Mouse (Mus musculus) cerebellum, postnatal 10 days (tissue): ENCODE results near the gene Chrm1.
"Not testable (repeated sequence)": the region's sequence is repeated elsewhere in the genome, so short reads cannot be mapped to it uniquely, and the experiment has no call there.

Experiments
- DNase-seq, 2 experiments: peaks; one replicate each; pipeline ENCODE4 v3.0.0; 2021; ENCODE audit warnings: mixed read lengths in 2 of 2

Chrm1 gene

DNA sequence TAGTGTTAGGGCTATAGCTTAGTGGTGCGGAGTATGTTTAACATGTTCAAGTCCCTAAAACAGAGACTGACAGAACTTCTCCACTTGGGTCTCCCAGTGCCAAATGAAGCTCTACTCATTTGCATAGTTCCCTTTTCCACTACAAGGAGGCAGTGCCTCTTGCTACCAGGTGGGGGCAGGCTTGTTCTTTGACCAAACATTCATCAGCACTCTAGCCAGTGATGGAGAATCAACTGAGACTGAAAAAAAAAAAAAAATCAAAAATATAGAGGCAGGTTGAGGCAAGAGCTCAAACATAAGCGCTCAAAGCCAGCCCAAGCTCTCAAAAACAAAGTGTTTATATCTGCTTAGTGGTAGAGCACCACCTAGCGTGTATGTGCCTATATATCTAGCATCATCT, 54.8 kb downstream of the Chrm1 start:
- peak; percentile 81 to 84 for DNase-seq

DNA sequence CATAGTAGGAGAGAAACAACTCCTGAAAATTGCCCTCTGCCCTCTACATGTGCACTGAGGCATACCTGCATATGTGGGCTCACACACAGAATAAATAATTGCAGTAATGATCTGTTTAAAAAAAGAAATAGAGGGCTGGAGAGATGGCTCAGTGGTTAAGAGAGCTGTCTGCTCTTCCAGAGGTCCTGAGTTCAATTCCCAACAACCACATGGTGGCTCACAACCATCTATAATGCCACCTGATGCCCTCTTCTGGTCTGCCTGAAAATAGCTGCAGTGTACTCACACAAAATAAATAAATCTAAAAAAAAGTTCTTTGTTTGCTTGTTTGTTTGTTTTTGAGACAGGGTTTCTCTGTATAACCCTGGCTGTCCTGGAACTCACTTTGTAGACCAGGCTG, 55.4 kb downstream of the Chrm1 start:
- not testable (repeated sequence) for DNase-seq

DNA sequence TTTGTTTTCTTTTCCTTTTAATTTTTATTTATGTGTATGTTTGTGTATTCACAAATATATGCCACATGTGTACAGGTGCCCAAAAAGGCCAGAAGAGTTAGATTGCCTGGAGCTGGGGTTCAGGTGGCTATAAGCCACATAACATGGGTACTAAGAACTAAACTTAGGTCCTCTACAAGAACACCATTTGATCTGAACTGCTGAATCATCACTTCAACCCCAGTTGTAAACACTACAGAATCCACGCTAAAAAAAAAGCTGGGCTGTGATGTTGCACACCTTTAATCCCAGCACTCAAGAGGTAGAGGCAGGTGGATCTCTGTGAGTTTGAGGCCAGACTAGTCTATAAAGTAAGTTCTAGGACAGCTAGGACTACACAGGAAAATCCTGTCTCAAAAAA, 57.8 kb downstream of the Chrm1 start:
- DNase-seq, result no peak

GRCm38 (mm10) chr19:8722021-8722420, 58.4 kb downstream of the Chrm1 start:
- DNase-seq, result no peak

- DNase-seq, result no peak
Measured at GRCm38 (mm10) chr19:8722559-8722906, 58.9 kb downstream of the Chrm1 start.

DNA sequence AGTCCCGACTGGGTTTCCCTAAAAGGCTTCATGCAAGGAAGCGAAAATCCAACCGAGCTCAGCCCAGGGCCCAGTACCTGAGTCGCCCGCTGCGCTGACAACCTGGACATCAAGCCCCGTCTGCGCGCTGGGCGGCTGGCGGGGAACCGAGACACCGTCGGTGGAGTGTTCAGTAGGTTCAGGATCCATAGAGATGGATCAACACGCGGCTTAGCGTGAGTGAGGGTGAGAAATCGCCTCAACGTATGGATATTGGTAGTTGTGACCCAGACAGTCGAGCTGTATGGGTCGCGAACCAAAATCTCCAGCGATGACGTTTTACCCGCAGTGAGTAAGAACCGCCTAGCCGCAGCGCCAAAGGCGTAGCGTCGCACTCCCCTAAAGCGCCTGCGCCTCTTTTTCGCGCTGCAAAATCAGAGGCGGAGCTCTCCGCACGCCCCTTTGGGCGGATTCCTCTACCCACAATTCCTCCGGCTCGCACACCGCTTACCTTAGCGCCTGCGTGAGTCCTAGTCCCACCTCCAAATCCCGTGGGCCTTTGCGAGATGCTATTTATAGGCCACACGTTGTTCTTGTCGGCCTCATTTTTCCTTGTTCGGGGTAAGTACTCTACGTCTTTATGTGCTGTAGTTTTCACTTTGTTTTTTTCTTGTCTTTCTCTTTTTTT, 59.5 kb downstream of the Chrm1 start, which contains the start of gene Slc3a2:
Gene Slc3a2 (minus strand): TSS at position 463 of the 667 bp plus-strand sequence.
- DNase-seq, result peak; percentile 95 to 97

- peak; percentile 31 to 56 for DNase-seq
Measured at GRCm38 (mm10) chr19:8723574-8724346, 60.2 kb downstream of the Chrm1 start.

- DNase-seq, result no peak
Measured at GRCm38 (mm10) chr19:8724392-8724791, 60.8 kb downstream of the Chrm1 start.

DNA sequence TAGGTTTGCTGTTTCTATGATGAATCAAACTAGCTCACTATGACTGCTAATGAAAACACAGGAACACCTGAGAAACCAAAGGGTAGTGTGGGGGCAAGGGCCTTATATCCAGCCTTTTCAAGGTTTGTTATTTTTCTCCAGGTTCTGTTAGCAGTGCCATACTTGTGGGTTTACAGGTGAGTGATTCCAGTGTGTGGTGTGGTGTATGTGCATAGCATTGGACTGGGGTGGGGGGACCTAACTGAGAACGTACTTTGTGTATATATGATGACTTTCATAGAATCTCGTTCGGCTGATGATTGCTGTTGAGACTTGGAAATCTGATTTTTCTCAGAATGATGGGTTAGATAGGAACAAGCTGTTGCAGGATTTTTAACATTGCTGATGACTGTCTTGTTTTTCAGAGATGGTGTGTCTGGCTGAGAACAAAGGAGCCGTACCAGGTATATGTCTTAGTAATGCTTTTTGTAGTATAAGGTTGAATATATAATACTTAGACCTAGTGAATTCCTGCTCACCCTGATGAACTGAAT, 61.6 kb downstream of the Chrm1 start:
- DNase-seq, result no peak

DNA sequence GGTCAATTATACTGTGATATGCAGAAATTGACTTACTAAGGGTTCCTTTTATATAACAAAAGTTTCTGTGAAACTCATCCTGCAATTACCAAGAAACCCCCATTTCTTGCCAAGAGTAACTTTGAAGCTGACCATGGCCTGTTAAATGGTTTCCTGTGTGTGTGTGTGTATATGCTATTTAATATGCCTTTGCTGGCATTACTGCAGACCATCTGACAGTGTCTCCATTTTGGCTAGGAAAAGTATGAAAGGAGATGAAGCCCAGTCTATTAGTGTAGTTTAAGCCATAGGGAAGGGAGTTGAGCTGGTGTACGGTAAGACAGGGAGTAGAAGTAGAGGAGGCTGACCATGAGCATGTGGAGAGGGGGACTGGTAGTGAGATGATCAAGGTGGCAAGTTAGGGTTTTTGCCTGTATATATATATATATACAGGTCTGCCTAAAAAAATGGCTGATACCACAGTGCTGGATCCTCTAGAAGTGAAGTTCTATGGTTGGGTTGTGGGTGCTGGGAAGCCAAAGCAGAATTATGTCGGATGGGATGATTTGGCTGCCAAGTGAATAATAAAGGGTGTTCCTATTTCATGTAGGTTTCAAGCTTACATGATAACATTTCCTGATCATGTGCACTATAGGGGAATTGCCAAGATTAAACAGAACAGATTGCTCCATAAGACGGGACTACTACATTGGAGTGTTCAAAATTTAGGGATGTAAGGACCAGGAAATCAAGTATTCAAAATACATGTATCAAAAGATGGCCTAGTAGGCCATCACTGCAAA, 63.2 kb downstream of the Chrm1 start:
- DNase-seq, result no peak

DNA sequence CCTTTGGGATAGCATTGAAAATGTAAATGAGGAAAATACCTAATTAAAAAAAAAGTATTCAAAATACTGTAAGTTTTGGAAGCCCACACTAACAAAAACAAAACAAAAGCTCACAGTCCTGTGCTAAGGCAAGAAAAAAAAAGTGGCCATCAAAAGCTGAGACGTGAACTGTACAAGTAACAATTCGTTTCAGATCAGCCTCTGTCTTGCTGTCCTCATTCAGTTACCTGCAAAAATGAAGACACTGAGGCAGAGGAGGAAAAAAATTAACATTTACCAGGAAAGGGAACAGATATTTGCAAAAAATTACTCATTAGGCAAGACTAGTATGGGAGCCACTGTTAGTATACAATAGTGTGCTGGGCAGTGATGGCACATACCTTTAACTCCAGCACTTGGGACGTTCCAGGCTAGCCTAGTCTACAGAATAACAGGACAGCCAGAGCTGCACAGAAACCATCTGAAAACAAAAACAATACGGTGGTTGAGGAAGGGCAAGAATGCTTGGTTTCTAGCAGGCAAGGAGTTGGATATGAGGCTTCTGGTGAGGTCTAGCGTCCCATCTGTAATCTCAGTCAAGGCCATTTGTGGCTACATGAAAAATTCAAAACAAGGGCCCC, 64.0 kb downstream of the Chrm1 start:
- DNase-seq, result no peak

DNA sequence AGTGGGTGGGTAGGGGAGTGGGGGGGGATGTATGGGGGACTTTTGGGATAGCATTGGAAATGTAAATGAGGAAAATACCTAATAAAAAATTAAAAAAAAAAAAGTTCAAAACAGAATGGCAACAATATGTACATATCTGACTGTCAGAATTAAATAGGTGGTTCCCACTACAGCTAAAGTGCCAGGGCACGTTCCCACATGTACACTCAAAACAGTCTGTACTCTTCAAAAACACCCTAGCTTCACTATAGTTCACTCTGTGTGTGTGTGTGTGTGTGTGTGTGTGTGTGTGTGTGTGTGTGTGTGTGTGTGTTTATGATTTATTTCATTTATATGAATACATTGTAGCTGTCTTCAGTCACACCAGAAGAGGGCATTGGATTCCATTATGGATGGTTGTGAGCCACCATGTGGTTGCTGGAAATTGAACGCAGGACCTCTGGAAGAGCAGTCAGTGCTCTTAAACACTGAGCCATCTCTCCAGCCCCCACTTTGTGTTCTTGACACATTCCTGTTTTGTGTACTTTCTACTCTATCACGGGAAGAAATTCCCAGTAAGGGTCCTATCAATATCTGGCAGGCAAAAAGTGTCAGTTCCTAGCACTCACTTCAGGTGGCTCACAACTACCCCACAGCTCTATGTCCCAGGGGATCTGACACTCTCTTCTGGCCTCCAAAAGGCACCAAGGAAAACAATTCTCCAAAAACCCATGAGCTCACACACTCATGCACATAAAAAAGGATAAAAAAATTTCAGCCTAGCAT, 64.9 kb downstream of the Chrm1 start:
- DNase-seq, result not testable (repeated sequence)
